Mouse (Mus musculus) liver, postnatal 0 days (tissue): ENCODE results near the gene Trim67. TPM values are rescaled to one million over a fixed set of nuclear protein-coding genes. Genes with fewer than 3 reads are reported as not detected.
A peak's percentile ranks its signal among the peaks of the same experiment; 100 is the strongest.

ENCODE experiments used
- ATAC-seq: fragments of 200-750 bp; cut with Nextera tagmentation; 2 replicates; pipeline ENCODE4 v1.8.0; 2017; ENCODE audit warnings: mild to moderate bottlenecking, moderate library complexity
- DNase-seq: peaks from one replicate; pipeline ENCODE4 v3.0.0-alpha.2; 2016
- H3K27ac ChIP-seq: fragments of 300-500 bp; sonication (generic); 2 replicates; pipeline ENCODE4 v1.5.1; 2014; ENCODE audit warnings: antibody characterized with exemption, moderate library complexity, mild to moderate bottlenecking, low read depth
- H3K27me3 ChIP-seq: fragments of 300-500 bp; sonication (generic); 2 replicates; pipeline ENCODE4 v1.6.1; 2014; ENCODE audit warnings: low read length, control low read depth, mixed read lengths; ENCODE audit not compliant: insufficient read depth
- H3K36me3 ChIP-seq: fragments of 300-500 bp; sonication (generic); replicated peaks from 2 replicates; pipeline ENCODE4 v1.6.1; 2014; ENCODE audit warnings: mild to moderate bottlenecking, control low read depth, low read length, moderate library complexity, mixed read lengths; ENCODE audit not compliant: insufficient read depth
- H3K4me1 ChIP-seq: fragments of 300-500 bp; sonication (generic); 2 replicates; pipeline ENCODE4 v1.6.1; 2014; ENCODE audit warnings: antibody characterized with exemption, mild to moderate bottlenecking, control low read depth; ENCODE audit not compliant: insufficient read depth
- H3K4me2 ChIP-seq: fragments of 300-500 bp; sonication (generic); 2 replicates; pipeline ENCODE4 v1.6.1; 2014; ENCODE audit warnings: low read depth, mild to moderate bottlenecking, low read length, moderate library complexity, mixed read lengths
- H3K4me3 ChIP-seq: fragments of 300-500 bp; sonication (generic); 2 replicates; pipeline ENCODE4 v1.5.1; 2014; ENCODE audit warnings: low read depth, low read length
- H3K9ac ChIP-seq: fragments of 300-500 bp; sonication (generic); replicated peaks from 2 replicates; pipeline ENCODE4 v1.6.1; 2014; ENCODE audit warnings: mild to moderate bottlenecking, moderate library complexity
- H3K9me3 ChIP-seq: fragments of 300-500 bp; sonication (generic); 2 replicates; pipeline ENCODE4 v1.6.1; 2016; ENCODE audit warnings: mild to moderate bottlenecking, control low read depth, low read length, mixed read lengths
- CTCF ChIP-seq: sonication (generic); IDR thresholded peaks from 2 replicates; pipeline ENCODE4 v1.5.1; 2016; ENCODE audit warnings: antibody characterized with exemption, low read depth
- EP300 ChIP-seq: IDR thresholded peaks from 2 replicates; pipeline ENCODE4 v1.6.1; 2016; ENCODE audit warnings: antibody characterized with exemption, low read depth, mild to moderate bottlenecking
- WGBS: fragments of 180-500 bp; shearing (Covaris S2); extraction: QIAGEN DNeasy Blood & Tissue Kit; methylation state at CpG from one replicate; pipeline ENCODE4 v1.1.7; 2014; ENCODE audit not compliant: insufficient replicate concordance; 5-methylcytosine and 5-hydroxymethylcytosine counted together
- polyA plus RNA-seq: library from polyadenylated mRNA; unstranded; fragments of >200 nt; fragmentation: Nextera tagmentation; extraction: Ambion mirVana; gene quantifications from 2 replicates; pipeline ENCODE4 v1.2.1, GENCODE M21; 2015

Gene Trim67
- polyA plus RNA-seq, 1 experiment from 2014 or later = 0.05 TPM

DNA sequence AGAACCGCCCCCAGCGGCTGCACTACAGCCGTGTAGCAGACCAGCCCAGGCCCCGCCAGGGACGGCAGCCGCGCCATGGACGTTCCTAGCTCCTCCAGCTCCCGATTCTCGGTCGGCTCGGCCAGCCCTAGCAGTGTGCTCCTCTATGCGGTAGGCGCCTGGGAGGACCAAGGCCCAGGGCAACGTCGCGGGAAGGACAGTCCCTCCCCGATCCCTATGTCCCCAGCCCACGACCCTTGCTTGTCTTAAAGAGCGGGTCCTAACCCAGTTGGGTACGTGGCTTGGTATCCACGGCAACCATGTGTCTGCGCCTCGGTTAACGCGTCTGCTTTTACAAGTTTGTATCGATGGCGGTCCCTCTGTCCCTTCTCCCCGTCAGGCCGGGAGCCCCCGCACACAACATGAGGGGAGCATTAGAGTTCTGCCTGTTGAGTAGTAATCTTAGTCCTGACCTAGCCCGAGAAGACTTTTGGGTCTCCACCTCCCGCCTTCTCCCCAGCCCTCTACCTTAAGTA, 70.3 kb downstream of the Trim67 start:
- ATAC-seq (peak; percentile 33; the same call in 1 of the 2 replicates), DNase-seq (no peak)
- H3K4me1 ChIP-seq = peaks cover 29% of the 10 kb centered on the region
- no peaks in the 10 kb centered on the region for H3K9me3 ChIP-seq
- no peaks in the 10 kb centered on the region for H3K27me3 ChIP-seq
- under 1% methylated on average over 32 of the region's 33 CpGs for WGBS
- peak overlapping the region; percentile 89 for H3K4me2 ChIP-seq
- peaks cover 11% of the 10 kb centered on the region for H3K36me3 ChIP-seq
- peak overlapping the region; percentile 97 for H3K9ac ChIP-seq
- H3K27ac ChIP-seq = peak overlapping the region; percentile 94
- TF ChIP-seq EP300 = no peak
- peak; percentile 22; the same call in 1 of the 2 replicates for TF ChIP-seq CTCF
- peak overlapping the region; percentile 95 for H3K4me3 ChIP-seq

DNA sequence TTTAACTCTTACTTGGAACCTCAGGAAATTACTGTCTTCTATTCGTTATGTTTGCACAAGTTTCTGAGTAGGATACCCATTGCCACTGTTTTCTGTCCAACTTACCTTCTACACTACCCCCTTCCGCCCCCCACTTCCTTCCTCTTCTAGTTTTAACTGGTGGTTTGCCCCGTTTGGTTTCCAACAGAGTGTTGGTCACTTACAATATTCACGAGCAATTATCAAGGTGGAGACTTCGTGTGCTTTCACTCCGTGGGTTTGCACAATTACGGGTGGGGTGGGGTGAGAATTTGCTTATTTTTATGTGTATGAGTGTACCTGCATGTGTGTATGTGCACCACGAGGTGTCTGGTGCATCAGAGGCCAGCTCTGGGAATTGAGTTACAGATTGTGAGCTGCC, 70.8 kb downstream of the Trim67 start:
- ATAC-seq (no peak), DNase-seq (peak; percentile 28)
- Histone ChIP-seq H3K27me3 (no peaks in the 10 kb centered on the region), H3K9me3 (no peaks in the 10 kb centered on the region), H3K36me3 (peaks cover 10% of the 10 kb centered on the region), H3K4me2 (peak overlapping the region; percentile 89), H3K4me1 (peaks cover 29% of the 10 kb centered on the region), H3K27ac (peak overlapping the region; percentile 94), H3K9ac (peak overlapping the region; percentile 97), H3K4me3 (peak overlapping the region; percentile 95)
- WGBS = 3% methylated on average over 8 of the region's 8 CpGs
- TF ChIP-seq CTCF (no peak), EP300 (no peak)

- Histone ChIP-seq H3K4me2 (no peak overlapping the region), H3K4me1 (peaks cover 27% of the 10 kb centered on the region), H3K27me3 (no peaks in the 10 kb centered on the region), H3K27ac (no peak overlapping the region), H3K9ac (no peak overlapping the region), H3K36me3 (no peaks in the 10 kb centered on the region), H3K9me3 (no peaks in the 10 kb centered on the region), H3K4me3 (no peak overlapping the region)
- no peak for TF ChIP-seq CTCF
- TF ChIP-seq EP300 = no peak
- WGBS = 36% methylated on average over 3 of the region's 3 CpGs
- DNase-seq (no peak), ATAC-seq (no peak)
These were observed 73.8 kb downstream of the Trim67 start for GRCm38 (mm10) chr8:124866669-124867068.

DNA sequence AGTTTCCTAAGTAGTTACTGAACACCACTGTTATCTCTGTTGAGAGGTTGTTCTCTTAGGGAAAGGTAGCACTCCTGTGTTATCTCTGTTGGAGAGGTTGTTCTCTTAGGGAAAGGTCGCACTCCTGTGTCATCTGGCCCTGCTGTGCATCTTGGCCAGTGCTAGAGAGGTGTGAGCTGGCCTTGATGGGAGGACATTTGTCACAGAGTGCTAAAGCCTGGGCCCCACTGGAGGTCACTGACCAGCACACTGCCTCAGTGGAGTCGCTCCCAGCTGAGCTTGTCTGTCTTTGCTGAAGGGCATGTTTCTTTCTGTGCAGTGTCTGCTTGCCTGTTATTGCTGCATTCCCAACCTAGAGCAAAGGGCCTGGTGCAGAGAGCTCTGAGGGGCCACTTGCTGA, 74.2 kb downstream of the Trim67 start:
- Histone ChIP-seq H3K9me3 (no peaks in the 10 kb centered on the region), H3K4me2 (no peak overlapping the region)
- WGBS = 63% methylated on average over 2 of the region's 2 CpGs

DNA sequence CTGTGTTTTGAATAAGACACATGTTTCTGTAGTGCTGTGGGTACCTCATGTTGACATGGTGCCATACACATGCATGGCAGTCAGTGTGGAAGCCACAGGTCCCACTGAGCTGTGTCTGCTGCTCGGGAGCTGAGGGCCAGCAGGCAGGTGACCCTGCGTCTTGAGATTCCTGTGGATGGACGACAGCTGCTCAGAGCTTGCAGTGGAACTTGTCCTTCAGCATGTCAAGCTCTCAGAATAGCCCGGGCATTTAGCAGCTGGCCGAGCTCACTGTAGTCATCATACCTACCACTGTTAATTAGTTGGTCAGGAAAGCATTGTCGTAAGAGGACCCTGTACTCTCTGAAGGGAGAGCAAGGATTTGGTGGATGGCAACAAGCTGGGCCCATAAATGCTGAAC, 76.8 kb downstream of the Trim67 start:
- Histone ChIP-seq H3K27me3 (no peaks in the 10 kb centered on the region), H3K4me3 (no peak overlapping the region), H3K27ac (no peak overlapping the region), H3K36me3 (peaks cover 29% of the 10 kb centered on the region), H3K9me3 (no peaks in the 10 kb centered on the region), H3K9ac (no peak overlapping the region), H3K4me2 (no peak overlapping the region), H3K4me1 (peaks cover 16% of the 10 kb centered on the region)
- no peak for TF ChIP-seq EP300
- TF ChIP-seq CTCF = no peak
- 78% methylated on average over 6 of the region's 6 CpGs for WGBS
- ATAC-seq (no peak), DNase-seq (no peak)

More for the DNA sequence above, 74.2 kb downstream of the Trim67 start:
- ATAC-seq (no peak), DNase-seq (no peak)
- Histone ChIP-seq H3K27me3 (no peaks in the 10 kb centered on the region), H3K27ac (no peak overlapping the region), H3K9ac (no peak overlapping the region), H3K4me3 (no peak overlapping the region), H3K36me3 (peaks cover 4% of the 10 kb centered on the region; the same call in 1 of the 2 replicates), H3K4me1 (peaks cover 25% of the 10 kb centered on the region)
- TF ChIP-seq EP300 (no peak), CTCF (no peak)

- WGBS = 75% methylated on average over 7 of the region's 7 CpGs
- no peak for ATAC-seq
- TF ChIP-seq EP300 (no peak), CTCF (no peak)
These were observed 78.6 kb downstream of the Trim67 start for GRCm38 (mm10) chr8:124871474-124871873.

More at GRCm38 (mm10) chr8:124871474-124871873, 78.6 kb downstream of the Trim67 start:
- Histone ChIP-seq H3K36me3 (peaks cover 41% of the 10 kb centered on the region), H3K9me3 (no peaks in the 10 kb centered on the region), H3K9ac (no peak overlapping the region), H3K4me3 (no peak overlapping the region), H3K27me3 (no peaks in the 10 kb centered on the region), H3K4me2 (no peak overlapping the region), H3K27ac (no peak overlapping the region), H3K4me1 (peaks cover 7% of the 10 kb centered on the region)
- DNase-seq = no peak
